ENCODE assay signal across 8 mouse cellular contexts in the genomic region with DNA sequence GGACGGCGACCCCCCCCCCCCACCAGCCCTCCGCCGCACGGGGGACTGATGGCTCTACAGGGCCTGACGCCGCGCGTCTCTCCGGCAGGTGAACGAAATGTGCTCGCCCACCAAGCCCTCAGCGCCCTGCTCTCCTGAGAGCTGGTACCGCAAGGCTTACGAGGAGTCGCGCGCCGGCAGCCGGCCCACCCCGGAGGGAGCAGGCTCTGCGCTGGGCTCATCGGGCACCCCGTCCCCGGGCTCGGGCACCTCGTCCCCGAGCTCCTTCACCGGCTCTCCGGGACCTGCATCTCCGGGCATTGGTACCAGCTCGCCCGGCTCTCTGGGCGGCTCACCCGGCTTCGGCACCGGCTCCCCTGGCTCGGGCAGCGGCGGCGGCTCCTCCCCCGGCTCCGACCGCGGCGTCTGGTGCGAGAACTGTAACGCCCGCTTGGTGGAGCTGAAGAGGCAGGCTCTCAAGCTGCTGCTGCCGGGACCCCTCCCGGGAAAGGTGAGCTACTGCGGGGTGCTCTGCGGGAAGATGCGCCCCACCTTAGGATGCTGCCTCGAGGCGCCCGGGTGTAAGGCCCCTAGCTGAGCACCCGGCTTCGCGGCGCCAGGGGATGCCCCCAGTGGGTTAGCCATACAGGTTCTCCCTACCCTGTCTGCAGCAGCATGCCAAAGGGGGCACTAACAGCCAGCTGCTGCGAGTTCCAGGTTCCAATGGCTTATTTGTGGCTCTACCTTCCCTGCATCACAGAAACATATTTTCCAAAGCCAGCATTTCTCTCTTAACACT. TPM values are rescaled to one million over a fixed set of nuclear protein-coding genes. Genes with fewer than 3 reads are reported as not detected.
DNase-seq lines count a peak whose midpoint lies in the region; ATAC-seq lines count a peak whose summit lies in the region.

No protein-coding gene starts in this region.

- no peak overlapping the region for H3K27ac ChIP-seq in intestine, embryonic 16.5 days (ENCODE audit: low read length)

- peaks cover 9% of the 10 kb centered on the region for H3K27me3 ChIP-seq in intestine, embryonic 16.5 days (replicated peaks; ENCODE audit: control insufficient read depth, insufficient read depth, low read length)

- intact Hi-C loops in left cerebral cortex, postnatal 25 days (cut with DNase I): no loop called here

- under 1% methylated on average over 50 of the region's 62 CpGs for WGBS in intestine, embryonic 16.5 days

- peak overlapping the region; percentile 97 for H3K4me2 ChIP-seq in intestine, embryonic 16.5 days (ENCODE audit: low read depth, low read length)

- H3K9me3 ChIP-seq in intestine, embryonic 16.5 days (ENCODE audit: control insufficient read depth, low read length): no peaks in the 10 kb centered on the region

- H3K36me3 ChIP-seq in intestine, embryonic 16.5 days (ENCODE audit: control insufficient read depth, insufficient read depth, low read length): no peaks in the 10 kb centered on the region

- DNase-seq in adrenal gland, adult (ENCODE audit: inconsistent age in 2 of 2, low spot score in 1 of 2): peak; percentile 86 to 95
- peak; percentile 91 for DNase-seq in embryo, embryonic 11 days
- peak; percentile 86 to 87 for DNase-seq in left cerebral cortex, postnatal 25 days (ENCODE audit: low spot score in 2 of 2)
- DNase-seq in right cerebral cortex, postnatal 36 days (ENCODE audit: low spot score in 2 of 2): peak; percentile 72 to 78
- peak; percentile 77 for DNase-seq in yolk sac, embryonic 10.5 days (ENCODE audit: low spot score)

- H3K4me3 ChIP-seq in intestine, embryonic 16.5 days (ENCODE audit: low read length): peak overlapping the region; percentile 67

- peak; percentile 74 for ATAC-seq in granulocyte monocyte progenitor cell, adult 5-6 weeks (replicated peaks; ENCODE audit: poor library complexity, severe bottlenecking)
- peak; percentile 62 for ATAC-seq in intestine, embryonic 16.5 days
- ATAC-seq in megakaryocyte-erythroid progenitor cell, adult 5-6 weeks (replicated peaks; ENCODE audit: low FRiP score, low TSS enrichment, poor library complexity, severe bottlenecking): peak; percentile 85

- peaks cover 17% of the 10 kb centered on the region for H3K4me1 ChIP-seq in intestine, embryonic 16.5 days (ENCODE audit: control insufficient read depth, insufficient read depth, low read length)

- peak overlapping the region; percentile 63 for H3K9ac ChIP-seq in intestine, embryonic 16.5 days (ENCODE audit: low read depth, low read length)

RNA-seq across cellular contexts. Expression of gene Kif26b, which starts 1.6 kb away (rescaled TPM):
- 0.04 and 0.21 TPM in 2 replicates for total RNA-seq in granulocyte monocyte progenitor cell, adult 5-6 weeks (2014; fragmentation: Nextera tagmentation)
- under 0.01 and 0.21 TPM in 2 replicates for total RNA-seq in granulocyte monocyte progenitor cell, adult 5-6 weeks (2017)
- polyA plus RNA-seq in intestine, embryonic 16.5 days (2015; fragmentation: Nextera tagmentation; extraction: Ambion mirVana): 1.5 and 1.7 TPM in 2 replicates
- 10 to 100 TPM in 1 of 2 experiments, 1 to 10 TPM in 1; 9.2 to 10.1 TPM for total RNA-seq in left cerebral cortex, postnatal 25 days (2021)
- total RNA-seq in megakaryocyte-erythroid progenitor cell, adult 5-6 weeks (2014; fragmentation: Nextera tagmentation): 2.8 and 5.7 TPM in 2 replicates
- 1.2 and 3.7 TPM in 2 replicates for total RNA-seq in megakaryocyte-erythroid progenitor cell, adult 5-6 weeks (2017)
